Mouse (Mus musculus) MEL (cell line): ENCODE results near the gene Btnl2.

Experiments used
- CTCF ChIP-seq, 3 experiments: IDR thresholded peaks in 2 of 3; conservative IDR thresholded peaks in 1 of 3; 2 replicates each; pipeline ENCODE4 v1.5.1; 2011 to 2012; ENCODE audit warnings: low read length in 3 of 3, low read depth in 2 of 3, mild to moderate bottlenecking in 2 of 3, improper control_type of control experiment in 1 of 3, inconsistent platforms in 1 of 3, mixed read lengths in 1 of 3, moderate library complexity in 1 of 3; ENCODE audit not compliant: control insufficient read depth in 1 of 3, insufficient read depth in 1 of 3, poor library complexity in 1 of 3, severe bottlenecking in 1 of 3
- EP300 ChIP-seq, 2 experiments: IDR thresholded peaks; 2 replicates each; pipeline ENCODE4 v1.6.1; 2011; ENCODE audit warnings: improper control_type of control experiment in 2 of 2, low read length in 2 of 2, low read depth in 1 of 2, mild to moderate bottlenecking in 1 of 2
- KAT2A ChIP-seq: conservative IDR thresholded peaks from 2 replicates; pipeline ENCODE4 v1.6.1; 2012; ENCODE audit warnings: low read depth, low read length, improper control_type of control experiment, inconsistent platforms

DNA sequence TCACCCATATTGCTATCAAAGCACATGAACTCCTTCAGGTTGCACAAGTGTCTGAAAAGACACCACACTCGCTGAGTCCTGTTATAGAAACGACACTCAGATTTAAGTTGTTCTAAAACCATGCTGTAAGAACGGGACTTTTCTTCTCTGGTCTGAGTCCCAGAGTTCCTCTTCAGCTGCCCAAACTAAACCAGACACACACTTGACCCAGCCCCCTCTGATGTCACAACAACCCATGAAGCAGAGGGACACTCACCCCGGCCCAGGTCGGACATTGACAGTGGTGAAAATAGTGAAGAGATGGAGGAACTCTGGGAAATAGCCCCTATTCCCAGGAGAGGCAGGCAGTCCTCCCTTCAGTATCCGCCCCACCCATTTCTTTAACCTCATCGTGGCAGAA is 36.9 kb downstream of the Btnl2 start:
- TF ChIP-seq CTCF (IDR thresholded peaks at IDR 0.05 in 2 of 3, conservative IDR thresholded peaks at IDR 0.05 in 1 of 3; ENCODE audit: control insufficient read depth in 1 of 3, insufficient read depth in 1 of 3, low read depth in 2 of 3, low read length in 3 of 3, poor library complexity in 1 of 3, severe bottlenecking in 1 of 3) = no peak
- TF ChIP-seq KAT2A = no peak
- no peak for TF ChIP-seq EP300 (IDR thresholded peaks at IDR 0.05; ENCODE audit: low read depth in 1 of 2, low read length in 2 of 2)
